Mouse (Mus musculus) c-Kit-positive CD71-positive TER-119-positive erythroid progenitor cells, embryonic 14.5 days (primary cell): ENCODE measurements around the gene Saa1.

ENCODE experiments used
- DNase-seq: peaks from one replicate; pipeline ENCODE4 v3.0.0-alpha.2; 2013; ENCODE audit warnings: low spot score

Saa1 gene

GRCm38 (mm10) chr7:46718591-46719270 is 24.0 kb downstream of the Saa1 start:
- no peak for DNase-seq

GRCm38 (mm10) chr7:46716897-46717296 is 25.9 kb downstream of the Saa1 start:
- no peak for DNase-seq

- no peak for DNase-seq
Observed at GRCm38 (mm10) chr7:46715600-46715999, 27.2 kb downstream of the Saa1 start, which contains the start of gene Saa3. Saa3 (minus strand) TSS chr7:46715700.

GRCm38 (mm10) chr7:46714518-46714917 is 28.3 kb downstream of the Saa1 start:
- peak; percentile 71 for DNase-seq

- DNase-seq: no peak
Observed at GRCm38 (mm10) chr7:46712250-46712649, 30.5 kb downstream of the Saa1 start.

- peak; percentile 88 for DNase-seq
Observed at GRCm38 (mm10) chr7:46710390-46710844, 32.4 kb downstream of the Saa1 start, which contains the start of gene Saal1. Saal1 (minus strand) TSS chr7:46710680.

- DNase-seq: no peak
Observed at GRCm38 (mm10) chr7:46700521-46701025, 42.2 kb downstream of the Saa1 start.

GRCm38 (mm10) chr7:46696754-46697153 is 46.0 kb downstream of the Saa1 start:
- DNase-seq: no peak
